Mouse (Mus musculus): Measurements from ENCODE around the gene Tubb4a. TPM values are rescaled to one million over a fixed set of nuclear protein-coding genes. Genes with fewer than 3 reads are reported as not detected.

The Tubb4a gene
- total RNA-seq, 1 experiment from 2014 or later = 0.30 TPM

Other genes with a start within 250 kb of the Tubb4a start
- not detected in 2 replicates for gene Acsbg2, start 213.3 kb downstream of the Tubb4a start, total RNA-seq (2017)
- 0.44 TPM in 1 of 2 replicates, not detected in the other for gene 1700061G19Rik, start 212.3 kb downstream of the Tubb4a start, total RNA-seq (2017)
- gene Mllt1, start 152.4 kb downstream of the Tubb4a start, total RNA-seq (2017) = 15.3 and 19.3 TPM in 2 replicates
- gene Acer1, start 105.7 kb downstream of the Tubb4a start, total RNA-seq (2017) = not detected in 2 replicates
- gene Clpp, start 97.5 kb downstream of the Tubb4a start, total RNA-seq (2017) = 43.0 and 66.4 TPM in 2 replicates
- 13.2 and 18.7 TPM in 2 replicates for gene Alkbh7, start 90.4 kb downstream of the Tubb4a start, total RNA-seq (2017)
- not detected in 2 replicates for gene Pspn, start 87.8 kb downstream of the Tubb4a start, total RNA-seq (2017)
- 89.5 and 124 TPM in 2 replicates for gene Gtf2f1, start 76.5 kb downstream of the Tubb4a start, total RNA-seq (2017)
- 0.56 TPM in 1 of 2 replicates, not detected in the other for gene Gm17949, start 76.3 kb downstream of the Tubb4a start, total RNA-seq (2017)
- 67.1 and 94.5 TPM in 2 replicates for gene Khsrp, start 56.3 kb downstream of the Tubb4a start, total RNA-seq (2017)
- gene Slc25a41, start 46.1 kb downstream of the Tubb4a start, total RNA-seq (2017) = not detected in 2 replicates
- 0.56 TPM in 1 of 2 replicates, not detected in the other for gene Crb3, start 28.7 kb downstream of the Tubb4a start, total RNA-seq (2017)
- gene Slc25a23, start 27.9 kb downstream of the Tubb4a start, total RNA-seq (2017) = 5.1 and 9.7 TPM in 2 replicates
- gene Dennd1c, start 9.3 kb downstream of the Tubb4a start, total RNA-seq (2017) = 21.1 and 24.2 TPM in 2 replicates
- gene Tnfsf9, start 17.5 kb upstream of the Tubb4a start, total RNA-seq (2017) = 2.5 and 2.8 TPM in 2 replicates
- 0.75 TPM in 1 of 2 replicates, not detected in the other for gene Cd70, start 62.0 kb upstream of the Tubb4a start, total RNA-seq (2017)
- gene Tnfsf14, start 106.4 kb upstream of the Tubb4a start, total RNA-seq (2017) = 12.3 and 13.3 TPM in 2 replicates
- gene C3, start 140.4 kb upstream of the Tubb4a start, total RNA-seq (2017) = 28.0 and 125 TPM in 2 replicates
- 14.9 and 19.1 TPM in 2 replicates for gene Gpr108, start 160.7 kb upstream of the Tubb4a start, total RNA-seq (2017)
- gene Trip10, start 161.7 kb upstream of the Tubb4a start, total RNA-seq (2017) = 9.4 and 17.9 TPM in 2 replicates
- 238 and 297 TPM in 2 replicates for gene Vav1, start 191.3 kb upstream of the Tubb4a start, total RNA-seq (2017)

Measured in hematopoietic stem cell, adult 5-6 weeks (primary cell).